In the genomic region with DNA sequence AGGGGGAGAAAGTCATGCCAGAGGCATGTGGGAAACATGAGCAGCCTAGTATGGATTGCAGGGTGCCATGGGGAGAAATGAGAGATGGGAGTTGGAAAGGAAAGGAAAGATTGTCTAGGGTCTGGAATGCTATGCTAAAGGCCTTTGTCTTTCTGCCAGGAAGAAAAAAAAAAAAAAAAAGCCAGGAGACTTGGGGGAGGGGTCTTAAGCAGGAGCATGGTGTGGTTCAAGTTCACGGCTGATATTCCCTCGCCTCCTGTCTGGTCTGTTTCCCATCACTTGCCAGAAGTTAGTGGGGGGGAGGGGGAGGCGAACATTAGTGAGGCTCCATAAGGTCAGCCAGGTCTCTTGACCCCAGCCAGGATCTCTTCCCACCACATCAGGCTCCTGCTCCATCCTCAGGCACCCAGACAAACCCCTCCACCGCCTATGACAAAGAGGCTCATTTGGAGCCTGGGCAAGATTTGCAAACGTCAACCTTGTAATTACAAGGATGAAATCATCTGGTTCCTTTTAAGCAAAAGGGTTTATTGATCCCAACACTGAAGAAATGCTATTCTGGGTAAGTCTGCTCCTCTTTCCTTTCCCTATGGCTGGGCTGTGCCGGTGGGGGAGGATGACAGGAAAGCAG, we compare ENCODE assay signal across 13 mouse cellular contexts. TPM values are rescaled to one million over a fixed set of nuclear protein-coding genes. Genes with fewer than 3 reads are reported as not detected.
DNase-seq lines count a peak whose midpoint lies in the region; ATAC-seq and TF ChIP-seq lines count a peak whose summit lies in the region.
"Had no signal": no experiment of that assay in that cellular context is flagged by ENCODE, and none has a peak within 500 bp of the region (broad histone marks: within the 10 kb centered on the region; RNA-seq: fewer than 3 reads in every experiment).

No protein-coding gene starts in this region.

- peak; percentile 33 for DNase-seq in hindbrain, embryonic 11.5 days (ENCODE audit: low spot score)
- DNase-seq in ES-E14 (ENCODE audit: low read depth, low spot score), result no peak
- peak; percentile 51 for DNase-seq in embryo, embryonic 10 days (ENCODE audit: low spot score)
- peak; percentile 54 for DNase-seq in limb, embryonic 11.5 days (ENCODE audit: low spot score)
- DNase-seq in left cerebral cortex, adult 18-20 months (ENCODE audit: low spot score in 2 of 2), result no peak
- DNase-seq in layer of hippocampus, adult 9-10 months (ENCODE audit: low spot score), result no peak
- DNase-seq: thymus, postnatal 4 days had no signal

- H3K9ac ChIP-seq in hindbrain, embryonic 11.5 days (ENCODE audit: low read depth, low read length), result no peak overlapping the region
- H3K9ac ChIP-seq in hindbrain, embryonic 16.5 days (ENCODE audit: low read depth, low read length), result no peak overlapping the region
- H3K9ac ChIP-seq in ES-E14 (ENCODE audit: insufficient read depth, low read depth, low read length, poor library complexity, severe bottlenecking), result no peak overlapping the region
- no peak overlapping the region for H3K9ac ChIP-seq in limb, embryonic 11.5 days (ENCODE audit: low read length)

- ATAC-seq in hindbrain, embryonic 11.5 days (ENCODE audit: low FRiP score), result no peak; the same call in 1 of the 2 replicates
- no peak for ATAC-seq in hindbrain, embryonic 16.5 days
- peak; percentile 70; the same call in 1 of the 2 replicates for ATAC-seq in limb, embryonic 11.5 days (ENCODE audit: insufficient number of reproducible peaks, low FRiP score, low TSS enrichment, low read depth)

- no peaks in the 10 kb centered on the region for H3K36me3 ChIP-seq in hindbrain, embryonic 11.5 days (ENCODE audit: control insufficient read depth, insufficient read depth, low read length)
- H3K36me3 ChIP-seq in hindbrain, embryonic 16.5 days (ENCODE audit: control insufficient read depth, insufficient read depth, low read length), result no peaks in the 10 kb centered on the region
- H3K36me3 ChIP-seq in ES-E14 (ENCODE audit: control insufficient read depth, insufficient read depth, low read length, poor library complexity, severe bottlenecking), result no peaks in the 10 kb centered on the region
- H3K36me3 ChIP-seq in limb, embryonic 11.5 days (ENCODE audit: control insufficient read depth, insufficient read depth, low read length), result no peaks in the 10 kb centered on the region
- H3K36me3 ChIP-seq: G1E had no signal

- no peaks in the 10 kb centered on the region for H3K9me3 ChIP-seq in hindbrain, embryonic 11.5 days (ENCODE audit: control insufficient read depth, low read length)
- no peaks in the 10 kb centered on the region for H3K9me3 ChIP-seq in hindbrain, embryonic 16.5 days (ENCODE audit: control insufficient read depth, low read length)
- H3K9me3 ChIP-seq in ES-E14 (ENCODE audit: control insufficient read depth, insufficient read depth, low read depth, low read length), result no peaks in the 10 kb centered on the region
- no peaks in the 10 kb centered on the region for H3K9me3 ChIP-seq in limb, embryonic 11.5 days (ENCODE audit: control insufficient read depth, low read length)
- H3K9me3 ChIP-seq: G1E had no signal

- no peaks in the 10 kb centered on the region for H3K4me1 ChIP-seq in hindbrain, embryonic 11.5 days (replicated peaks; ENCODE audit: control insufficient read depth, insufficient read depth, low read length)
- no peaks in the 10 kb centered on the region; the same call in 1 of the 2 replicates for H3K4me1 ChIP-seq in hindbrain, embryonic 16.5 days (ENCODE audit: control insufficient read depth, insufficient read depth, low read depth, low read length)
- H3K4me1 ChIP-seq in ES-E14 (ENCODE audit: control insufficient read depth in 2 of 2, insufficient read depth in 2 of 2, low read length in 2 of 2, poor library complexity in 1 of 2), result peaks cover 0 to 9% of the 10 kb centered on the region in 2 experiments; a peak in 2 of 4 replicates
- H3K4me1 ChIP-seq in limb, embryonic 11.5 days (ENCODE audit: control insufficient read depth, insufficient read depth, low read length), result peaks cover 3% of the 10 kb centered on the region

- H3K4me3 ChIP-seq in hindbrain, embryonic 11.5 days (ENCODE audit: low read depth, low read length), result no peak overlapping the region
- H3K4me3 ChIP-seq in hindbrain, embryonic 16.5 days (ENCODE audit: low read length), result no peak overlapping the region
- H3K4me3 ChIP-seq in ES-E14 (ENCODE audit: insufficient read depth in 1 of 2, low read depth in 1 of 2, low read length in 2 of 2, poor library complexity in 1 of 2, severe bottlenecking in 1 of 2), result no peak overlapping the region
- no peak overlapping the region for H3K4me3 ChIP-seq in limb, embryonic 11.5 days (ENCODE audit: low read depth, low read length)

- H3K27ac ChIP-seq in hindbrain, embryonic 11.5 days (ENCODE audit: low read depth, low read length), result no peak overlapping the region
- no peak overlapping the region for H3K27ac ChIP-seq in hindbrain, embryonic 16.5 days (ENCODE audit: low read depth, low read length)
- H3K27ac ChIP-seq in ES-E14 (ENCODE audit: insufficient read depth, low read depth, low read length, poor library complexity, severe bottlenecking), result no peak overlapping the region
- H3K27ac ChIP-seq in limb, embryonic 11.5 days (replicated peaks; ENCODE audit: low read depth, low read length), result no peak overlapping the region; the same call in 1 of the 2 replicates
- H3K27ac ChIP-seq: macrophage had no signal

- no peak overlapping the region for H3K4me2 ChIP-seq in hindbrain, embryonic 11.5 days (replicated peaks; ENCODE audit: low read depth, low read length)
- no peak overlapping the region for H3K4me2 ChIP-seq in hindbrain, embryonic 16.5 days (ENCODE audit: low read length)
- H3K4me2 ChIP-seq in limb, embryonic 11.5 days (ENCODE audit: low read depth, severe bottlenecking), result no peak overlapping the region

- WGBS in hindbrain, embryonic 11.5 days, result 37% methylated on average over 6 of the region's 6 CpGs
- WGBS in hindbrain, embryonic 16.5 days, result 32% methylated on average over 6 of the region's 6 CpGs
- WGBS in limb, embryonic 11.5 days, result 9% methylated on average over 6 of the region's 6 CpGs

- in situ Hi-C loops in ES-E14 (cut with MboI; ENCODE audit: low sequenced_read_pairs in 2 of 2, unreplicated experiment in 2 of 2), result no loop called here

- H3K27me3 ChIP-seq in hindbrain, embryonic 11.5 days (ENCODE audit: control insufficient read depth, insufficient read depth, low read length), result no peaks in the 10 kb centered on the region
- H3K27me3 ChIP-seq in hindbrain, embryonic 16.5 days (replicated peaks; ENCODE audit: control insufficient read depth, insufficient read depth, low read length), result no peaks in the 10 kb centered on the region
- no peaks in the 10 kb centered on the region for H3K27me3 ChIP-seq in limb, embryonic 11.5 days (ENCODE audit: control insufficient read depth, insufficient read depth, low read length)

TF ChIP-seq in ES-E14, 5 proteins besides CTCF, POLR2A, EP300 and RAD21:
- TF ChIP-seq ZC3H11A (IDR thresholded peaks at IDR 0.05; ENCODE audit: borderline replicate concordance, low read depth, low read length) (no peak), ZNF384 (IDR thresholded peaks at IDR 0.05; ENCODE audit: low read depth, low read length) (peak; percentile 91)

RNA-seq across cellular contexts. Expression of a gene that starts 6.1 kb away (rescaled TPM):
- polyA plus RNA-seq in hindbrain, embryonic 11.5 days (2014; fragmentation: Nextera tagmentation; extraction: Ambion mirVana), result 65.1 and 69.0 TPM in 2 replicates
- polyA plus RNA-seq in hindbrain, embryonic 16.5 days (2015; fragmentation: Nextera tagmentation; extraction: Ambion mirVana), result 28.6 and 29.0 TPM in 2 replicates
- 36.2 and 47.0 TPM in 2 replicates for total RNA-seq in ES-E14 (2012; rRNA removed)
- 105 TPM in 2 replicates for polyA plus RNA-seq in limb, embryonic 11.5 days (2014; fragmentation: Nextera tagmentation; extraction: Ambion mirVana)
- 10 to 100 TPM; 19.4 to 24.7 TPM for total RNA-seq in left cerebral cortex, adult 18-20 months (2021)

RNA-seq across cellular contexts. Expression of a gene that starts 32.8 kb away (rescaled TPM):
- not detected in 2 replicates for polyA plus RNA-seq in hindbrain, embryonic 11.5 days (2014; fragmentation: Nextera tagmentation; extraction: Ambion mirVana)
- polyA plus RNA-seq in hindbrain, embryonic 16.5 days (2015; fragmentation: Nextera tagmentation; extraction: Ambion mirVana), result not detected in 2 replicates
- total RNA-seq in ES-E14 (2012; rRNA removed), result not detected in 2 replicates
- polyA plus RNA-seq in limb, embryonic 11.5 days (2014; fragmentation: Nextera tagmentation; extraction: Ambion mirVana), result not detected in 2 replicates
- not detected for total RNA-seq in left cerebral cortex, adult 18-20 months (2021)
- total RNA-seq: adrenal gland, postnatal 4 days; G1E; gastrocnemius, adult 18-20 months had no signal
- polyA plus RNA-seq: cortical plate, adult 2 months; G1E; macrophage had no signal

Comparison
In these comparisons a context has a peak if more than half of its experiments do, and no peak if none do; other contexts are left out.
1. DNase-seq: peak in hindbrain, embryonic 11.5 days (single experiment), embryo, embryonic 10 days (single experiment) and limb, embryonic 11.5 days (single experiment); none in ES-E14 (single experiment), left cerebral cortex, adult 18-20 months (0 of 2) and layer of hippocampus, adult 9-10 months (single experiment).